Mouse (Mus musculus): ENCODE measurements at regions not wholly inside any gene's neighbourhood (a gene's known extent, or its start where the extent isn't known, plus 50 kb on each side); places are given as distances from the start of the nearest gene placed in this dataset.

DNA sequence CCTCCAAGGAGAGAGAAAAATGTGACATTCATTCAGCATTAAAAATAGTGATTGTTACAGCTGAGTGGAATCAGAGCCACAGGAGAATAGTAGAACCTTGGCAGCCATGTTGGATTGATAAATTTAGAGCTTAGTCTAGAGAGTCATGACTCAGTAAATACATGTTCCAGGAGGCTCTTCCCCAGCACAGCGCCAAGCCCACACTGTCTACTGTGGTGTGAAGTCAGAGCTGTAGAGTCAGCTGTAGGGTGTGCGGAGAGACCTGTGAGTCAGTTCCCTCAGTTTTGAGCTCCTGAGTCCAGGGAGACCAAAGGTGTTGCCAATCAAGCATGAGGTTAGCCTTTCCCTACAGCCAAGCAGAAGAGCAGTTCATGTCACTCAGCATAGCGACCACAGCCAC lies 488.8 kb upstream of the Id2 start:
- TF ChIP-seq CTCF (conservative IDR thresholded peaks at IDR 0.05; ENCODE audit: low read length) (no peak), NANOG (IDR thresholded peaks at IDR 0.05; ENCODE audit: borderline replicate concordance, low read length) (no peak)
